Mouse (Mus musculus) kidney, postnatal 14 days (tissue): Measurements from ENCODE around the gene Dusp12.

ENCODE experiments used
- DNase-seq: peaks from one replicate; pipeline ENCODE4 v3.0.0; 2022; ENCODE audit warnings: mixed read lengths

Dusp12 gene

GRCm38 (mm10) chr1:170896651-170897281 lies 11.4 kb upstream of the Dusp12 start:
- no peak for DNase-seq

DNA sequence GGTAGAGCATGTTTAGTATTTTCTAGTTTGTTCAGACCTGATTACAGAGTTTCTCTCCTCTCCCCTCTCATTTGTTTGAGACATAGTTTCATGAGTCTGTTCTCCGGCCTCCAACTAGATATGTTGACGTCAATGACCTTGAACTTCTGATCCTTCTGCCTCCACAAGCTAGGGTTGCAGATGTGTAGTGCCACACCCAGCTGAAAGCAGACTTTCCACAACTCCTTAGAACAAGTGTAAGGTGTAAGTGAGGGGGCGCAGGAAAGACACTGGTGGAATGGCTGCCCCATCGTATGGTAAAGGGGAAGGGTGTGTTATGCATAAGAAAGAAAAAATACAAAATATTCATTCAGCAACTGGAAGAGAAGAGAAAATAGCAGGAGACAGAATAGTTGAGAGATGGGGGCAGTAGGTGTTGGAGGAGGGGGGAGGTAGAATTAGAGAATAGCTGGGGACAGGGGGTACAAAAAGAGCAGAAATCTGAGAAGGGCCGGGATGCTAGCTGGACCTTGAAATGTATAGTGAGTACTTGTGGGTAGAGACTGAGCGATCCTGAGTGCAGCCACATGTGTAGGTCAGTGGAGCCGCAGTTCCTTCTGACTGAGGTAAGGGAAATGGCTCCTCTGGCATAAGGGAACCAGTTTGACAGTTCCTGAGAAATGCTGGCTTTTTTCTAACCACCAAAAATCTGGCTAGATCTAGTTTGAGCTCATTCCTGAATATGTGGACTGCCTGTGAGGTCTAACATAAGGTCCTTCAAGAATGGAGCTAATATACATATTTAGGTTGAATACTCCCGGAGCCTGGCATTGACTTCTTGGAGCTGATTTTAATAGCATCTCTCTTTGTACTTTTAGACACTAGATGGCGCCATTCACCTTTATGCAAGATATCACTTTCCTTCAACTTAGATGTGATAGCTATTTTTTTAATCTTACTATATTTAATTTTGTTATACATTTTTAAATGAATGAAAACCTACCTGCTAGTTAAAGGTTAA lies 9.6 kb upstream of the Dusp12 start:
- DNase-seq = peak; percentile 29

DNA sequence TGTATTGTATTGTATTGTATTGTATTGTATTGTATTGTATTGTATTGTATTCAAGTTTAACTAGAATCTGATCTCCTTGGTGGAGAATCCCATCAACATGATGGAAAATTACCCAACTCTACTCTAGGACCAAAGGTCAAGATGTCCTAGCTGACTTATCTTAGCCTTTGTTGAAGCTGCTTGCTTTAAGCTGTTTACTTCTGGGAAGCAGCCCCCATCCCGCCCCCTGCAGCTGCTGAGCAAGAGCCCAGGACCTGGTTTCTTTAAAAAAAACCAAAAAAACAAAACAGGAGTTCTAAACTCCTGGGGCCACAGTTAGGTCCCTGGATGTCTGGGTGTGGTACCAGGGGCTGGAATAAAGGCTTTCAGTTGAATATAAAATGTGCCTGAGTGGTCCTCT lies 6.9 kb upstream of the Dusp12 start:
- DNase-seq = no peak

DNA sequence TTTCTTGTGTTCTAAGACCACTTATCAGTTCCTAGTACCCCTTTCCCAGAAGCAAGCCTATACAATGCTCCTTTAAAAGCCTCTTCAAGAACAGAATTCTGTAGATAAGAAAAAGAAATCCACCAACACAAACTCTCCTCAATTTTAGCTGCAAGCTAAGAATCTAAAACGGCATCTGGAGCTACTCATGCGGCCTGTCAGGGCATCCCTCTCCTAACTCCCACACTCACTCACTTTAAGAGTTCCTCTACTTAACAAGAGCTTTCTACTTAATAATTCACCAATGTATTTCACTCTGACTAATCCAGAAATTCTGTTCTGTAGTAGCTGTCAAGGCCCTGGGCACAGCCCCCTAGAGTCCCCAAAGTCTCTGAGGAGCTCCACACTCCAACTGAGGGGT lies 6.3 kb upstream of the Dusp12 start:
- DNase-seq = no peak

DNA sequence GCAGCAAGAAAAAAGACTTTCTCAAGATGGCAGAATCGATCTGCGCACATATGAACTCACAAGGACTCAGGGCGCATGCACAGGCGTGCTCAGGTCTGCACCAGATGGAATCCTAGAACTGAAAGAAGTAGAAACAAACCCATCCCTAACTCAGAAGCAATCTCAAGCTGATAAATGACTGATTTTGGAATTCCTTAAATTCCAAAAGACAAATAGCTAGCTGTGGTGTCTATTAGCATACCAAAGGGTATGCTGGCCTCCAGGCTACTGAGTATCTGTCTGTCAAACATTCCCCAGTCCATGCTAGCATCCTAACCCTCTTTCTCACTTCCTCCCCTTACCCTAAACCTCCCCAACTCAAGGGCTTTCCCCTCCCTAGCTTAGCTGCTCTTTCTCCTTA lies 4.0 kb upstream of the Dusp12 start:
- DNase-seq = no peak

DNA sequence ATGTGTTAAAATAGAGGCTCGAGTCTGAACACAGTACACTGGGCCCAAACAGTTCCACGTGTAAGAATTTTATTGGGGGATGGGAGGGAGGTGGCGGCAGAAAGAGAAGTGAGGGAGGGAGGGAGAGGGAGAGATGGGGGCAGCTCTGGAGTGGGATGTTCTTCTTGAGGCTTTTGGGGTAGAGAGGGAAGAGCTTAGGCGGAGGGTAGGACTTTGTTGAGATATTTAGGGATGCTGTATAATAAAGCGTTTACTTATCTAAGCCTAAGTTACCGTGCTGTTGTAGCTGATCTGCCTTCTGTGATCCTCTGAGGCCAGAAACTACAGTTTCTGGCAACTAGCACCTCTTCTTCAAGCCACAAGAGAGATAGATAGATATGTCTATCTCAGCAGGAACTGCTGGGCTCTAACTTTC lies 711 bp upstream of the Dusp12 start:
- no peak for DNase-seq

- DNase-seq = no peak
Measured at GRCm38 (mm10) chr1:170884390-170884789, 950 bp downstream of the Dusp12 start.

- DNase-seq = no peak
Measured at GRCm38 (mm10) chr1:170882915-170883485, 2.3 kb downstream of the Dusp12 start.

GRCm38 (mm10) chr1:170876906-170877305 lies 8.4 kb downstream of the Dusp12 start:
- DNase-seq = no peak

DNA sequence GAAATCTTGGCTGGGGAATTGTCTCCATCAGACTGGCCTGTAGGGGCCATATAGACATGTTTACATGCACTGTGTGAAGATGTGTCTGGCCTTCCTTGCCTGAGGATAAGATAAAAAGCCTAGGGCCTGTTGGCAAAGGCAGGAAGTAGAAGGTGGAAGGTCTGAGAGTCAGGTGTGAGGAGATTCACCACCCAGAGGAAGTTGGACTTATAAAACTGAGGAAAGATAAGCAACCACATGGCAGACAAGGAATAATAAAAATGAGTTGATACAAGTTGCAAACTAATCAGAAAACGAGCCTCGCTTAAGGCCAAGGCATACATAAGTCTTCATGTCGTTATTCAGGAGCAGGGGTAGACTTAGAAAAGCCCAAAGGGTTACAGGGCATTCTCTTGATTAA lies 9.7 kb downstream of the Dusp12 start:
- DNase-seq = no peak

DNA sequence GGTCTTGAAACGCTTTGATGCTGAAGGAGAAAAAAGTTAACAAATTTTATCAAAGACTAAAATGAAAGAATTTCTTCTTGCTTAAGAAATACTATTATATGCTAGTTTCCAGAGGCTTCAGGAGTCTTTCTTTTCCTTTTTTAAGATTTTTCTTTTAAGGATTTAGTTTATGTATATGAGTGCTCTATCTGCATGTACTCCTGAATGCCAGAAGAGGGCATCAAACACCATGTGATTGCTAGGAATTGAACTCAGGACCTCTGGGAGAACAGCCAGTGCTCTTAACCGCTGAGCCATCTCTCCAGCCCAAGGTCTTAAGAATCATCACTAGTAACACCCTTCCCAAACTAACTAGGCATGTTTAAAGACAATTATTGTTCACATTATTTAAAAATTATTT lies 13.4 kb downstream of the Dusp12 start:
- DNase-seq = no peak

DNA sequence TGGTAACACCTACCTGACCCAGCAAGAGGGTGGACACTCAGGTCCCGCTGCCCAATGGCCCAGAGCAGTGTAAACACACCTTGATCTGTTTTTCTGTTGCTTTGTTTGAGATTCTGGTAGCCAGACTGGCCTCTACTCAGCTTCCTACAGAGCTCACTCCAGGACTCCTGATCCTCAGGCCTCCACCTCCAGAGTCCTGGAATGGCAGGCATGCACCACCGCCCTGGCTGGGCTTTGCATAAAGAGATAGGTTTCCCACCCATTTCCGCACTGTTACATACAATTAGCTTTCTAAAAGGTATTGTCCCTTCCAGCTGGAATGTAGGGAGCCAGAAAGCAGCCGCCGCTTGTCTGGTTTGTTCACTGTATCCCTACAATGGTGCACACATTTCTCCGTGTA lies 13.9 kb downstream of the Dusp12 start:
- DNase-seq = no peak

GRCm38 (mm10) chr1:170868905-170869283 lies 16.4 kb downstream of the Dusp12 start:
- no peak for DNase-seq

GRCm38 (mm10) chr1:170868107-170868904 lies 17.0 kb downstream of the Dusp12 start:
- peak; percentile 83 for DNase-seq

DNA sequence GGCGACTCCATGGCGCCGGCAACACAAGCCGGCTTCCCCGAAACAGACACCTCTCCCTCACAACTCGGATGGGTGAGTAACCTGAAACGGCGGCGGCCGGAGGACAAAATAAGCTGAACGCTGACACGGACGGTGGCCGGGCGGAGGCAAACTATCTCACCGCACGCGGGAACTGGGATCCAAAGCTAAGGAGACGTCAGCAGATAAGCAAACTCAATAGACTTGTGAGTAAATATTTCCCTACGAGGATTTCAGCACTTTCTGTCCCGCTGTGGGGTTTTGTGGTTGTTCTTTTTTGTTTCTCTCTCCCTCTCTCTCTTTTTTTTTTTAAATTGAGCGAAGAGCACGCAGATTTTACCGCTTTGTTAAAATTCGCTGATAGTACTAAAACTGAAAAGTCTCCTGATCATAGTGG lies 17.6 kb downstream of the Dusp12 start, which contains the start of gene Atf6:
Gene Atf6, minus strand, starts transcription at position 81 of the 415 bp plus-strand sequence.
- peak; percentile 96 for DNase-seq

- peak; percentile 24 for DNase-seq
Measured at GRCm38 (mm10) chr1:170866992-170867690, 18.2 kb downstream of the Dusp12 start.

GRCm38 (mm10) chr1:170865406-170865805 lies 19.9 kb downstream of the Dusp12 start:
- no peak for DNase-seq

- no peak for DNase-seq
Measured at GRCm38 (mm10) chr1:170864754-170865153, 20.6 kb downstream of the Dusp12 start.

DNA sequence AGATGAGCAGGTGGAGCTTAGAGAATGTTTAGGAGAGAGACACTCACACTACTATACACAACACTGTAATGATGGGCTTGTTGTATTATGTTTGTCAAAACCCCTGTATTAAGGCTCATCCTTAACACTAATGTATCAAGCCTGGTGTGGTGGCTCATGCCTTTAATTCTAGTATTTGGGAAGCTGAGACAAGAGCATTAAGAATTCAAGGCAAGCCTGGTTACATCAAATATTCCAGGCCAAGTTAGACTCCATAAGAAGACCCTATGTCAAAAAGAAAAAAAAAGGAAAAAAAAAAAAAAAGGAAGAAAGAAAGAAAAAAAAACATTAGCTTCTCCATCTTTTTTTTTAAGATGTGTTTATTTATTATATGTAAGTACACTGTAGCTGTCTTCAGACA lies 21.1 kb downstream of the Dusp12 start:
- no peak for DNase-seq

GRCm38 (mm10) chr1:170863033-170863432 lies 22.3 kb downstream of the Dusp12 start:
- no peak for DNase-seq

- no peak for DNase-seq
Measured at GRCm38 (mm10) chr1:170862435-170862717, 23.0 kb downstream of the Dusp12 start.

- no peak for DNase-seq
Measured at GRCm38 (mm10) chr1:170861671-170862434, 23.5 kb downstream of the Dusp12 start.
